Mouse (Mus musculus): Measurements from ENCODE around the gene Gzmd. TPM values are rescaled to one million over a fixed set of nuclear protein-coding genes. Genes with fewer than 3 reads are reported as not detected.
"Not testable (repeated sequence)": the region's sequence is repeated elsewhere in the genome, so short reads cannot be mapped to it uniquely, and the experiment has no call there.

Gzmd gene
- polyA plus RNA-seq, 1 experiment from 2014 or later = not detected

GRCm38 (mm10) chr14:56128341-56128740 lies 4.1 kb downstream of the Gzmd start:
- H3K27ac ChIP-seq (ENCODE audit: low read depth, low read length) = no peak overlapping the region
- no peaks in the 10 kb centered on the region for H3K9me3 ChIP-seq (ENCODE audit: control insufficient read depth, low read length)
- H3K36me3 ChIP-seq (ENCODE audit: control insufficient read depth, insufficient read depth, low read length) = no peaks in the 10 kb centered on the region
- ATAC-seq = no peak
- H3K4me1 ChIP-seq (ENCODE audit: control insufficient read depth, insufficient read depth, low read depth, low read length) = no peaks in the 10 kb centered on the region
- H3K27me3 ChIP-seq (replicated peaks; ENCODE audit: control insufficient read depth, insufficient read depth, low read length) = no peaks in the 10 kb centered on the region
- WGBS = 51% methylated on average over 3 of the region's 3 CpGs
- H3K4me2 ChIP-seq (ENCODE audit: low read length) = no peak overlapping the region
- no peak overlapping the region for H3K9ac ChIP-seq (ENCODE audit: low read depth, low read length)
- no peak overlapping the region for H3K4me3 ChIP-seq (ENCODE audit: low read length)

- Histone ChIP-seq H3K36me3 (ENCODE audit: control insufficient read depth, insufficient read depth, low read length) (no peaks in the 10 kb centered on the region), H3K4me1 (ENCODE audit: control insufficient read depth, insufficient read depth, low read depth, low read length) (no peaks in the 10 kb centered on the region), H3K27ac (ENCODE audit: low read depth, low read length) (no peak overlapping the region), H3K4me3 (ENCODE audit: low read length) (no peak overlapping the region), H3K4me2 (ENCODE audit: low read length) (no peak overlapping the region), H3K9ac (ENCODE audit: low read depth, low read length) (no peak overlapping the region), H3K27me3 (replicated peaks; ENCODE audit: control insufficient read depth, insufficient read depth, low read length) (no peaks in the 10 kb centered on the region), H3K9me3 (ENCODE audit: control insufficient read depth, low read length) (no peaks in the 10 kb centered on the region)
- no peak for ATAC-seq
- WGBS = 64% methylated on average over 3 of the region's 3 CpGs
These were observed 8.9 kb downstream of the Gzmd start for GRCm38 (mm10) chr14:56123516-56123915.

GRCm38 (mm10) chr14:56120525-56120924 lies 11.9 kb downstream of the Gzmd start, which contains the start of gene Gzme:
Gzme (minus strand) TSS chr14:56120625.
- H3K4me3 ChIP-seq (ENCODE audit: low read length) = no peak within 1 kb of the TSS
- H3K36me3 ChIP-seq (ENCODE audit: control insufficient read depth, insufficient read depth, low read length) = no peaks in the 10 kb centered on the region
- H3K27me3 ChIP-seq (replicated peaks; ENCODE audit: control insufficient read depth, insufficient read depth, low read length) = no peaks in the 10 kb centered on the region
- H3K9ac ChIP-seq (ENCODE audit: low read depth, low read length) = no peak within 1 kb of the TSS
- no peaks in the 10 kb centered on the region for H3K4me1 ChIP-seq (ENCODE audit: control insufficient read depth, insufficient read depth, low read depth, low read length)
- no peaks in the 10 kb centered on the region for H3K9me3 ChIP-seq (ENCODE audit: control insufficient read depth, low read length)
- ATAC-seq = no peak
- no peak within 1 kb of the TSS for H3K4me2 ChIP-seq (ENCODE audit: low read length)
- H3K27ac ChIP-seq (ENCODE audit: low read depth, low read length) = no peak within 1 kb of the TSS

- H3K27me3 ChIP-seq (replicated peaks; ENCODE audit: control insufficient read depth, insufficient read depth, low read length); H3K36me3 ChIP-seq (ENCODE audit: control insufficient read depth, insufficient read depth, low read length); ATAC-seq; H3K27ac ChIP-seq (ENCODE audit: low read depth, low read length); H3K4me2 ChIP-seq (ENCODE audit: low read length); H3K9ac ChIP-seq (ENCODE audit: low read depth, low read length); H3K9me3 ChIP-seq (ENCODE audit: control insufficient read depth, low read length); H3K4me1 ChIP-seq (ENCODE audit: control insufficient read depth, insufficient read depth, low read depth, low read length); H3K4me3 ChIP-seq (ENCODE audit: low read length): not testable (repeated sequence)
- WGBS = 94% methylated on average over 33 of the region's 33 CpGs
These were observed 16.7 kb downstream of the Gzmd start for GRCm38 (mm10) chr14:56115531-56116310.

GRCm38 (mm10) chr14:56105447-56106180 lies 26.8 kb downstream of the Gzmd start:
- Histone ChIP-seq H3K36me3 (ENCODE audit: control insufficient read depth, insufficient read depth, low read length) (no peaks in the 10 kb centered on the region), H3K4me1 (ENCODE audit: control insufficient read depth, insufficient read depth, low read depth, low read length) (no peaks in the 10 kb centered on the region), H3K27me3 (replicated peaks; ENCODE audit: control insufficient read depth, insufficient read depth, low read length) (no peaks in the 10 kb centered on the region), H3K9me3 (ENCODE audit: control insufficient read depth, low read length) (no peaks in the 10 kb centered on the region), H3K27ac (ENCODE audit: low read depth, low read length) (no peak overlapping the region), H3K9ac (ENCODE audit: low read depth, low read length) (no peak overlapping the region), H3K4me2 (ENCODE audit: low read length) (no peak overlapping the region), H3K4me3 (ENCODE audit: low read length) (no peak overlapping the region)
- WGBS = 83% methylated on average over 13 of the region's 13 CpGs
- no peak for ATAC-seq

GRCm38 (mm10) chr14:56105016-56105415 lies 27.4 kb downstream of the Gzmd start:
- H3K4me2 ChIP-seq (ENCODE audit: low read length) = no peak overlapping the region
- no peaks in the 10 kb centered on the region for H3K36me3 ChIP-seq (ENCODE audit: control insufficient read depth, insufficient read depth, low read length)
- H3K9ac ChIP-seq (ENCODE audit: low read depth, low read length) = no peak overlapping the region
- no peaks in the 10 kb centered on the region for H3K27me3 ChIP-seq (replicated peaks; ENCODE audit: control insufficient read depth, insufficient read depth, low read length)
- H3K9me3 ChIP-seq (ENCODE audit: control insufficient read depth, low read length) = no peaks in the 10 kb centered on the region
- no peak overlapping the region for H3K4me3 ChIP-seq (ENCODE audit: low read length)
- ATAC-seq = no peak
- no peaks in the 10 kb centered on the region for H3K4me1 ChIP-seq (ENCODE audit: control insufficient read depth, insufficient read depth, low read depth, low read length)
- H3K27ac ChIP-seq (ENCODE audit: low read depth, low read length) = no peak overlapping the region
- 94% methylated on average over 5 of the region's 5 CpGs for WGBS

GRCm38 (mm10) chr14:56103452-56103851 lies 29.0 kb downstream of the Gzmd start:
- H3K4me2 ChIP-seq (ENCODE audit: low read length) = no peak overlapping the region
- no peaks in the 10 kb centered on the region for H3K36me3 ChIP-seq (ENCODE audit: control insufficient read depth, insufficient read depth, low read length)
- no peak overlapping the region for H3K27ac ChIP-seq (ENCODE audit: low read depth, low read length)
- H3K9ac ChIP-seq (ENCODE audit: low read depth, low read length) = no peak overlapping the region
- no peak for ATAC-seq
- 61% methylated on average over 3 of the region's 3 CpGs for WGBS
- H3K9me3 ChIP-seq (ENCODE audit: control insufficient read depth, low read length) = no peaks in the 10 kb centered on the region
- H3K4me3 ChIP-seq (ENCODE audit: low read length) = no peak overlapping the region
- no peaks in the 10 kb centered on the region for H3K27me3 ChIP-seq (replicated peaks; ENCODE audit: control insufficient read depth, insufficient read depth, low read length)
- no peaks in the 10 kb centered on the region for H3K4me1 ChIP-seq (ENCODE audit: control insufficient read depth, insufficient read depth, low read depth, low read length)

- WGBS = 84% methylated on average over 10 of the region's 10 CpGs
- Histone ChIP-seq H3K9ac (ENCODE audit: low read depth, low read length) (no peak within 1 kb of the TSS), H3K4me2 (ENCODE audit: low read length) (no peak within 1 kb of the TSS), H3K4me3 (ENCODE audit: low read length) (no peak within 1 kb of the TSS), H3K27me3 (replicated peaks; ENCODE audit: control insufficient read depth, insufficient read depth, low read length) (no peaks in the 10 kb centered on the region), H3K9me3 (ENCODE audit: control insufficient read depth, low read length) (no peaks in the 10 kb centered on the region), H3K4me1 (ENCODE audit: control insufficient read depth, insufficient read depth, low read depth, low read length) (no peaks in the 10 kb centered on the region), H3K27ac (ENCODE audit: low read depth, low read length) (no peak within 1 kb of the TSS), H3K36me3 (ENCODE audit: control insufficient read depth, insufficient read depth, low read length) (no peaks in the 10 kb centered on the region)
- no peak for ATAC-seq
These were observed 30.0 kb downstream of the Gzmd start, which contains the start of gene Ctsg for GRCm38 (mm10) chr14:56102386-56102785. Ctsg (minus strand) TSS chr14:56102574.

- Histone ChIP-seq H3K27ac (ENCODE audit: low read depth, low read length) (no peak overlapping the region), H3K9me3 (ENCODE audit: control insufficient read depth, low read length) (no peaks in the 10 kb centered on the region), H3K36me3 (ENCODE audit: control insufficient read depth, insufficient read depth, low read length) (no peaks in the 10 kb centered on the region), H3K9ac (ENCODE audit: low read depth, low read length) (no peak overlapping the region), H3K4me2 (ENCODE audit: low read length) (no peak overlapping the region), H3K27me3 (replicated peaks; ENCODE audit: control insufficient read depth, insufficient read depth, low read length) (no peaks in the 10 kb centered on the region), H3K4me3 (ENCODE audit: low read length) (no peak overlapping the region), H3K4me1 (ENCODE audit: control insufficient read depth, insufficient read depth, low read depth, low read length) (no peaks in the 10 kb centered on the region)
- WGBS = 79% methylated on average over 4 of the region's 4 CpGs
- ATAC-seq = no peak
These were observed 33.5 kb downstream of the Gzmd start for GRCm38 (mm10) chr14:56098940-56099339.
